Mouse (Mus musculus) large intestine, adult 2 months (tissue): ENCODE results near the gene Galntl5. TPM values are rescaled to one million over a fixed set of nuclear protein-coding genes. Genes with fewer than 3 reads are reported as not detected.

Experiments used
- polyA plus RNA-seq: library from polyadenylated mRNA; depleted of rRNA; stranded (reverse); fragments of >200 nt; gene quantifications from 2 replicates; pipeline ENCODE4 v1.2.3, GENCODE M21; 2012; rRNA removed

The Galntl5 gene
- polyA plus RNA-seq, 1 experiment, result not detected

Other genes starting within 250 kb of the Galntl5 start
- gene Prkag2, start 80.8 kb upstream of the Galntl5 start, polyA plus RNA-seq, result 21.1 and 29.9 TPM in 2 replicates
- gene Galnt11, start 40.4 kb downstream of the Galntl5 start, polyA plus RNA-seq, result 9.4 and 9.7 TPM in 2 replicates
- gene E130116L18Rik, start 41.7 kb downstream of the Galntl5 start, polyA plus RNA-seq, result not detected in 2 replicates